Mouse (Mus musculus) adrenal gland, postnatal 14 days (tissue): ENCODE results near the gene Ror1. TPM values are rescaled to one million over a fixed set of nuclear protein-coding genes. Genes with fewer than 3 reads are reported as not detected.
A peak's percentile ranks its signal among the peaks of the same experiment; 100 is the strongest.

Experiments
- DNase-seq: peaks from one replicate; pipeline ENCODE4 v3.0.0; 2021; ENCODE audit warnings: mixed read lengths
- total RNA-seq: library from RNA; stranded (reverse); gene quantifications from 2 replicates; pipeline ENCODE4 v1.2.3, GENCODE M21; 2021

Gene Ror1
- total RNA-seq, 1 experiment from 2014 or later: 4.6 TPM

DNA sequence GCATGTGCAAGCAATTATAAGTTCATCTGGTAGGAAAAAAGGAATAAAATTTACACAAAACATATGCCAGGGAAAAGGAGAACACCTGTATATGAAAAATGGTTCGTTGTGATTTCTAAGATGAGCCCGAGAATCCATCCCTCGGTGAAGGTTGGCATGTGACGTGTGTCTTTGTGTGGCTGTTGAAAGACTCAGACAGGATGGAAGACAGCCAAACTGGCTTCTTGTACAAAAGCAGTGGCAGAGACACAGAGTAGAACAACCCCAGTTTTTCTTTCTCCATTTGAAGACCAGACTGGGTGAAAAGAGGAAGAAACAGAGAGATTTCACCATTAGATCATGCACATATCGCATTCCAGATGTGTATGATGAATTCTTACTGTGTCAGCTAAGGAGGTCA is 62.8 kb downstream of the Ror1 start:
- DNase-seq: no peak

DNA sequence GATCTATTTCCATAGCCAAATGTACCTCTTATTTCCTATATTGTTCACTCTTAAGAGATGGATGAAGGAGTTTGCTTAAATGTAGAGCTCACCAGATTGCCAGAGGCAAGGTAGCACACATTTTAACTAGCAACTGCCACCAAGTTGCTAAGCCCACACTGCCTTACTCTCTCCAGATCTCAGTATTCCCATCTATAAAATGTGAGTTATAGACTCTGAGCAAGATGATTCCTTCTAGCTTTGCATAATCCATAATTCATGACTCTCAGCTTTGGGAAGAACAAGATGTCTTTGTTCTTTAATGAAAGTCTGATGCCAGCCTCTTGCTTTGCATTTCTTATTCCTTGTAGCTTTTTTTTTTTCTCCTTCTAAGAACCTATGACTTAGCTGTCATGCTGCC is 64.6 kb downstream of the Ror1 start:
- no peak for DNase-seq

DNA sequence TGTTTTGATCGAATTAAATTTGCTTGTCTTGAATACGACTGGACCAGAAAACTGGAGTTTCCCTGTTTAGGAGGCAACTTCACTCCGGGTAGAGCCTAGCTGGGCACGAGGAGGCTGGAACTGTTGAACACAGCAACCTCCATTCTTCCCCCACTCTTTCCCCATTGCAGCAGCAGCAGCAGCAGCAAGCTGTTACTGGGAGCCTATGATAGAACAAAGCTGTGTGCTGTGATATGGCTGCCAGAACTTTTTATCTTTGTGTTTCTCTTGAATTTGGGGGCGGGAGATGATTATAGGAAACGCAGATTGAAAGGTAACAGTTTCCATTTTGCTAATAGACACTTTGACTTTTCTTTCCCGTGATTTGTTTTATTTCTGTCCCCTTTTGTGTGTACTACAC is 70.2 kb downstream of the Ror1 start:
- DNase-seq: no peak

DNA sequence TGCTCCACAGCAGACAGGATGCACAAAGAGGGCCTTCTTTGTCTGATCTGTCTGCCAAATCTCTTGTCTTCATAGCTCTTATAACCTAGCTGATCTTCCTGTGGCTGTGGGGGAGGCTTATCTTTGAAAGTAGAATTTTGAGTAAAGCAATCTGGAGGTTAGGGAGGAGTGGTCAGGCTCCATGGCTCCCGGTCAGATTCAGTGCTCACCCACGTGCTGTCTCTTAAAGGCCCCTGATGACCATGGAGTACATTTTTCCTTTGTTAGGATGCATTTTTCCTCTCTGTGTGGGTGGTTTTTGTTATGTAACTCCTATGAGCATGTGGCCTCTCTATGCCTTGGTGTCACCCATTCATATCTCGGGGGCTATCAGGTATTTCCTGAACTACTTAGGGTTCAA is 71.3 kb downstream of the Ror1 start:
- no peak for DNase-seq

DNA sequence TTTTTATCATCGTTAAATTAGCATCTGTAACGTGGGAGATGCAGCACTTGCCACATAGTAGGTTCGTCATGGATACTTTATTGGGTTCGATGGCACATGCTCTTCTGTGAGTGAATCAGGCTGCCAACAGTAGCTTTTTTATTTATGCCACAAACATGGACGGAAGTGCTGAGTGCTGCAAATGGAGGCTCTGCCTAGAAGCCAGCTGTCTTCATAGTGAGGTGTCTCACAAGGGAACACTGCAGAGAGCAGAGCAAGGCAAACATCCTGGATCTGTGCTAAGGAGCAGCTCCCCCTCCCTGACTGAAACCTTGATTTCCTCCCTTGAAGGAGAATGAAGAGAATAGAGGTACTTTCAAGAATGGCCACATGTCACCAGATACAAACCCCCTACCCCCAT is 74.1 kb downstream of the Ror1 start:
- no peak for DNase-seq

DNA sequence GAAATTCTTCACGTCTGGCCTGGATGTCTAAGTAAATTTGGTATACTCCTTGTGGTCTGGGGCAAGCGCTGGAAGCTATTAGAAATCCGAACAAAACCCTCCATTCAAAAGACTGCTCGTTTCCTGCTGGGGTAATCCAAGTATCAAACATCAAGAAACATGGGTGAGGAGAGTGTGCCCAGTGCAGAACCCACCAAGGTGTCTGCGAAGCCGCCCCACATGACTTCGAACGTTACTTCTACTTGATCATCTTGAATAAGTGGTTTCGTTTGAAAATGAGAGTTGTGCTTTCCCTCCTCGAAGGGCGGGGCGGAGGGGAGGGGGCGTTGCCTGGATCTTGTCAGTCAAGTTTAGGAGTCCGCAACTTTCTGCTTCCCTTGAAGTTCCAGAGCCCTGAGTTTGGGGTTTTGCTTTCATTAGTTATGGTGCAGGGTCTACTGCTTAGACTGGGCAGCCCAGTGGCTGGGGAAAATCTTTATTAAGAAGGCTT is 74.6 kb downstream of the Ror1 start:
- peak; percentile 41 for DNase-seq

DNA sequence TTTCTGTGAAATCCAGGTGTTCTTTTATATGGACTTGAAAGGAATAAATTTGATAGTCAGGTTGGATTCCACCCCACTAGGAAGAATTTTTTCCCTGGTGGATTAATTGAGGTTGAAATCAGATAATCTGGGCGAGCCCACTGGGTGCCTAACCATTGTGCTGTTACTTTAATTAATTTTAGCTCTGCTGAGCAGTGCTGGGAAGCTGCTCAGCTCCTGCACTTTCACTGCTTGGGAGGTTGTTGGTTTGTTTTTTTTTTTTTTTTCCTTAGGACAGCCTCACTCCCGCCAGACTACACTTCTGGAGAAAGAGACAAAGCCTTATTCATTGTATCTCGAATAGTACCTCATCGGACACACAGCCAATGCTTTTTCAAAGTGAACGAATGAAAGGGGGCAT is 75.2 kb downstream of the Ror1 start:
- DNase-seq: no peak

DNA sequence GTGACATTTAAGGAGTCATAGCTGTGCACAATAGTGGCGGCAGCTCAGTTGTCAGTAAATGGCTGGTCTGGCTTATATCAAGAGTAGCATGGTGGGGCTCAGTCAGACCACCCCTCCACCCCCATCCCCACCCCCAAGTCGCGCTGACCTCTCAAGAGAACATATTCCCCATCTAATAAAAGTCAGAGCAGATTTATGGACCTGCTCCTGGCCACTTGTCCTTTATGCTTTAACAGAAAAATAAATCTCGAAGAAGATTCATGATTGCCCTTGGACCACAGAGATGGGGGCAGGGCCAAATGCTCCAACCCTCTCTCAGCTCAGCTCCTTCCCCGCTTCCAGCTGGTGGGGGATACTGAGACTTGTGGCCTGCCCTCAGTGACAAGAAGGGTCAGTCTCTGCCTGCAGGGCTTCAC is 75.9 kb downstream of the Ror1 start:
- DNase-seq: peak; percentile 69

DNA sequence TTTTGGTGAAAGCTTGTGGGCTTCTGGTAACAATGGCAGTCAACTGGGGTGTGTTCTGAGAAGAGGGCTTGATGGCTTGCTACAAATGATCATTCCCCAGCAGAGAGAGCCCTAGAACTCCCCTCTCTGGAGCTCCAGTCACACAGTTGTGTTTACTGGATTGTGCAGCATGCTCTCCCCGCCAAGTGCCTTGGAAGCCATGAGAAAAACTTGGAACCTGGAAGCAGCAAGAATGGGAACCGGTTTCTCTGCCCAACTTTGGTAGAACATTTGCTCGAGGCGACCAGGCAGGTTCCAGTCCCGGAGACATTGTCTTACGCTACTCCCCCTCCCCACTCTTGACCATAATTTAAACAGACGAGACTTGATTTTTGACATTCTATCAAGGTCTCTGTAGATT is 80.0 kb downstream of the Ror1 start:
- no peak for DNase-seq

DNA sequence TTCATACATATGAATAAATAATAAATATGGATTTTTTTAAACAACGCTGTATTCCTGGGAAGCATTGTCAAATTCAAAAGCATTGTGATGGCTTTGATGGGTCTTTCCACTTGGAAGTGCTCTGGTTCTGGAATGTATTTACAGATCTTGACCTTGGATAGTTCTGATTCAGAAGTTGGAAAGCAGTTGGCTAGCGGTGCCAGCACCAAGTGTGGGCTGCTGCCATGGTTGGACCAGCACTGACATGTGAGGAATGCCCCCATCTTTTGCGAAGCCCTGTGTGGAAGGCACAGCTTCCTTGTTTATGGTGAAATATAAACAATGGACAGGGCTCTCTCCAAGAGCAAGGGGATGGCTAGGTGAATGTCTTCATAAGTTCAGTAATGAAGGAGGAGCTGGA is 82.7 kb downstream of the Ror1 start:
- DNase-seq: peak; percentile 37

DNA sequence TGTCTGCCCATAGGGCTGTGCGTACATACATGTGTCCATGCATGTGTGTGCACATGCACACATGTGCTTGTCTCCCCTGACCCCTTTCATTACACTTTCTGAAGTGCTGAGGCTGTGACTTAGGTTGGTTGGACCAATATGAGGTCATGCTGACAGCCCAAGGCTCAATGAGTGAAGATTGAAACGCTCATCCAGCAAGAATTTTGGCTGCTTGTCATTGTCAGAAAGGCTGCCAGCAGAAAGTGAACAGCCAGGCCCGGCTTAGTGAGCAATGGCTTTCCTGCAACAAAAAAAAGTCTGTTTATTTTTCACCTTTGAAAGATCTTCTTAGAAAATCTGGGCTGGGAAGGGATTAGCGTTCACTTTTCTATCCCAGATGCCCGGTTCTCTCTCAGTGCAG is 86.1 kb downstream of the Ror1 start:
- DNase-seq: peak; percentile 85

DNA sequence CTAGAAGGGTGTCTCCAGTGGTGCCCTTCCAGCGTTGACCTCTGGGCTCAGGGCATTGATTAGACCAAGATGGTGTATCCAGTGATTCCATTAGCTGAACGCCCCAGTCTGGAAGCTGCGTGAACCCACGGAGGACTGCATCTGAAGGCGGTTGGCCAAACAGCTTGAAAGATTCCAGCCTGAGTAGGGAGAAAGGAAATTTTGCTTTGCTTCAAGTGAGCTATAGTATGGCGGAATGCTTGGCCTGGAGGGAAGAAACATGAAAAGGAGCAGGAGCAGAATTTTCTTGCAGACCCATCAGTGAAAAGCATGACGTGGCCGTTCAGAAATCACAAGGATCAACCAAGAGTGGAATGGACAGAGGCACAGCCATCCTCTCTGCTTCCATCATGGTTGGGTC is 91.2 kb downstream of the Ror1 start:
- DNase-seq: no peak

DNA sequence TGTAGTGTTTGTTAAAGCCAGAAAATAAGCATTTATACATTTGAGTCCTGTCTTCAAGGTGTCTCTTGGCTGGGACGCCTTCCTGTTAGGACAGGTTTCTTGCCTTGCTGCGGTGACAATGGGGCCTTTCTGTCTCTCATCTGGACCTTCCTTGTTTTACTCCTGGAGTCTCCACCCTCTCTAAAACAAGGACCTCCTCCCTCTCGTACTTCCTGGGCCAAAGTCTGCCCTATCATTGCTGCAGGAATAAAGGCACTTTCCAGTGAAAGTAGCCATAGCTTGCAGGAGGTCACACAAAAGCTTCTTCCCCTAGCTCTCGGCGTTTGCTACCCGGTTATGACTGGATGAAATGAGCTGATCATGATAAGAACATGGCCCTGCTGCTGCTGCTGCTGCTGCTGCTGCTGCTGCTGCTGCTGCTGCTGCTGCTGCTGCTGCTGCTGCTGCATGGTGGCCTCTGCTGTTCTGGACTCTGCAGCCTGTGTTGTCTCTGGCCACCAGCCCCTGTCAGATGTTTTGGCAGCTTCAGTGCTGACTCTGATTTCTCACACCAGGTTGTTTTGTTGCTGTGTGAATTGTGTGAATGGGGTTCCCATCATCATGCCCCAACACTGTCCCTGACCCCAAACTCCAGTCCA is 92.1 kb downstream of the Ror1 start:
- DNase-seq: no peak

DNA sequence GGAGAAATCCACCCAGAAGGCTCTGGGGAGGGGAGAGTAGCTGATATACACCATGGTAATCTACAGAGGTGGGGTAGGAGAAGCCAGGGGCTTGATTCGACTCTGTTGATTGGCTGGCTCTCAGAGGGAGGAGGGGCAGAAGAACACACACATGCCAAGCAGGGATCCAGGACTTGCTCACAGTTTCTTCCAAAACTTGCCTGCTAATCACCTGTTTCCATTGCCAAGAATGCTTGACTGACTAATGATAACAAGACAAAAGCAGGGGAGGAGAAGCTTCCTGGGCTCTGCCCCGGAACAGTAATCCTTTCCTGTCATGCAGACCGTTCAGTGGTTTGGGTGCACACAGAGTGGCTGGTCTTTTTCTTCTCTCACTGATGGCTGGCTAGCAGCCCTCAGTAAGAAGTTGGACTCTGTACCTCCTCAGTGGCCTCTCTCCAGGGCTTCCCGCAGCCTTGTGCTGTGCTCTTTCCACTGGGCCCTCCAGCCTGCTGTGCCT is 92.7 kb downstream of the Ror1 start:
- peak; percentile 16 for DNase-seq

DNA sequence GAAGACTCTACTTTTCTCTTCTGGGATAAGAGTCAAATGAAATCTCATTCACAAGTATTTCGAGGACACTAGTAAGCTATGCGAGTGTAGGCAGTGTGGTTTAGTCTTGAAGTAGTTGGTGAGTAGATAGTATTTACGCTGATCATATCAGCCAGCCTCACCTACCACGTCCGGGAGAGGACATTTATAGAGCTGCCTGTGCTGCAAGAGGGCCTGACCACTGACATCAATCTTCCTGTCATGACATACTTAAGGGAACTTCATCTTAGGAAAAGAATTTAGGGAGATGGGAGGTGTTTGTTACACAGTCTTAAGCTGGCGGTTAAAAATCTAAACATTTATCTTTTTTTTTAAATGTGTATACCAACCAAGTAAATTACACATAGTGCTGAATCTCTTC is 95.9 kb downstream of the Ror1 start:
- no peak for DNase-seq

DNA sequence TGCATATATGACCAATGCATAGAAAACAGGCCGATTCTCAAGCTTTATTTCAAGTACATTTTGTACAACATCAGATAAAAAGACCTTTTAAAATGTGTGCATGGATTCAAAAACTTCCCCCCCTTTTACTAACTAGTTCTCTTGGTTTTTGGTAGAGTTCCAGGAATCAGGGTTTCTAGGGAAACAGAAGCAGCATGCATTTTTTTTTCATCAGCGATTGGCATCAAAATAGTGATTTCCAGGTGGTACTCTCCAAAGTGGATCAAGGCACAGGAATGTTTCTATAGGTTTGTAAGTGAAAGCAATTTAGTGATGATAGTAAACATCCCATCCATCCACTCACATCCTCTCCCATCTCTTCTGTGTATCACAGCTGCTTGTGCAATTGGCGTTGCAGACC is 98.5 kb downstream of the Ror1 start:
- no peak for DNase-seq

DNA sequence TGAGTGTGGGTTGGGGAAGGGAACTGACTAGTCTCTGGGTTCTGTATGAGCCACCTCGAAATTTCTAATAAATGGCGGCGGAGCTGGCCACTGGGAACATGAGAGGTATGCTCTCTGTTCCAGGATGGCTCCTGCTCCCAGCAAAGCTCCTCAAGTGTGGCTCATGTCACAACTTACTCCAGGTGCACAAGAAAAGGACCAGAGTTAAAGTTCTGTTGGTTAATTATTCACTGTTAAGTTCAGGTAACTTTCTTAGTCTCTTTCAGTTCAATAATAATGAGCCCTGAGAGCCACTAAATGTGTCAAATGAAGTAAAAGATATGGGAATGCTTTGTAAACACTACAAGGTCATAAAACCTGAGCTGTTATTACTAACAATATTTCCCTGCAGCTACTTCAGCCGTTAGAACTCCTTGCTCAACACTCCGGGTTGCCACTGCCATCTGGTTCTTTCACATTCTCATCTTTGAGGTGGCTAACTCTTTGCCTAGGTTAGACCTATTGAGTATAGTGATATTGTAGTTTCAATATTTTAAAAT is 100.7 kb downstream of the Ror1 start:
- DNase-seq: no peak

DNA sequence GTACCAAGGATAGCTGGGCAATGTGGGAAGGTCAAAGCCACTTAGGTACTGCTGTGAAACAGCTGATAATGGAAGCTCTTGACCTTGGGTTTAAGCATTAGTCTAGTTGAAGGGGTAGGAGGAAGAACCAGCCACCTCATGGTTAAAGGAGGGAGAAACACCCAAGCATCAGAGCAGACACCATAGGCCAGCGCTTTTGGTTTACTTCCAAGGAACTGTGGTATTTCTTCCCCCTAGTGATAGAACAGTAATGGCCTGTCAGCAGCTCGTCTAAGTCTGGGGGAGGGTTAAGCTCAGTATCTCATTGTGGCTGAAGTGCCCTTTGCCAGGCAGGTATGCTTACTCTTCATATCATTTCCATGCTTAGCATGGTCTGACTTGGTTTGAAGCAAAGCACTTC is 102.7 kb downstream of the Ror1 start:
- no peak for DNase-seq

DNA sequence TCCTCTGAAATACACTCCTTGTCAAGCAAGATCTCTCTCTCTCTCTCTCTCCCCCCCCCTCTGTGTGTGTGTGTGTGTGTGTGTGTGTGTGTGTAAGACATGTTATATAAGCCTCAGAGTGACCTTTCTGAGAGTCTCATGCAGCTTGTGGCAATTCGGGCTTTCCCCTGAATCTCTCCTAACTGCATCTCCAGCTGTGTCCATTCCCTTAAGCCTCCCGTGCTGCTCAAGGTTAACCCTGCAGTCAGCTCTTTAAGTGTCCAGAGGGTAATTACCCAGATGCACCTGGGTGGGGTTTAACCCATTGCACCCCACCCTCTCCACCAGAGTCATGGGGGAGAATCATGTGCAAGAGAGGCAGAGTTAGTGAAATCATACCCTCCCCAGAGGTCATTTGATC is 105.7 kb downstream of the Ror1 start:
- no peak for DNase-seq

DNA sequence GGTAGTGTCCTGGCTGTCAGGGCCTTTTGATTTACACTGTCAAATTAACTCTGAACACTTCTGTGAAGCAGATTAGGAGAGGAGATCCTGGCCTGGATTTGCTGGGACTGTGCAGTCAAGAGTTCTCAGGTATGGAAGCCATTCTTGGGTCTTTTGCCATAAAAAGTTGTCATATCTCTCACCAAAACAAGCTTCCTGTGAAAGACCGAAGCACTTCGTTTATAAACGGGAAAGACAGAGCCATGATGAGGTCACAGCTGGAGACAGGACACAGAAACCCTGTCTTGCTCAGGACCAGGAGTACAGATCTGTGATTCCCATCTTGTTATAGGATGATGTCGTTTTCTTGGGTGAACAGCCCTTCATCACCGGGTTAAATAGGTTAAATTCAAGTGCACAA is 107.5 kb downstream of the Ror1 start:
- DNase-seq: no peak

DNA sequence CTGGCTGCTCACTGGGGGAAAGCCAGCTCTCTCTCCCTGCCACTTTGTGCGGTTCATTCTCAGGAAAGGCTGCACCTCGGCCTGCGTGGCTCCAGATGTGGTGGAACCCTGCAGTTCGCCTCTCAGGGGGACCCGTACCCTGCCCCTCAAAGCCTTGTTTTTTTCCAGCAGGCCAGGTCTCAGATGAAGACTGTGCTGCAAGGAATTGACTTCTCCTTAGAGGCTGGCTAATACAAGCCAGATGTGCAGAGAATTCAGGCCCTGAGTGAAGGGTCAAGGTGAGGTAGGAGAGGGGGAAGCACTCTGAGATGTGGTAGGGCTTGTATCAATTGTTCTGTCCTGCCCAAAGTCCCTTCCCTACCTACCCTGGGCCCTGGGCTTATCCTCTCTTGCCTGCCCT is 108.1 kb downstream of the Ror1 start:
- DNase-seq: no peak

DNA sequence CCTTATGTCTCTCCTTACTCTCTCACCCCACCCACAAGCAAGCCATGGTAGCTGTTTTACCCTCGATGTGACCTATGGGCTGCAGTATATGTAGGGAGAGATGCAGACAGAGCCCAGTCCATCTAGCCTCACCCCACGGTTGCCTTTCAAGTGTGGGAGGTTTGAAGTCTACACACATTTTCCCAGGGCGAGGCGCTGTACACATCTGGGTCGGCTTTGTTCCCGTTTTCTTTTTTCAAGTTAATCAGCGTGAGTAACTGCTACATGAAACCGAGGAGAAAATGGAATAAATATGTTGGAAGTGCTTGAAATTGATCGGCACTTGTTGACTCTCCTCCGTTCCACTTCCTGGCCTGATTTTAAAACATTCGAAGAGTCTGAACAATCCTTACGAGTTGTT is 108.8 kb downstream of the Ror1 start:
- no peak for DNase-seq

DNA sequence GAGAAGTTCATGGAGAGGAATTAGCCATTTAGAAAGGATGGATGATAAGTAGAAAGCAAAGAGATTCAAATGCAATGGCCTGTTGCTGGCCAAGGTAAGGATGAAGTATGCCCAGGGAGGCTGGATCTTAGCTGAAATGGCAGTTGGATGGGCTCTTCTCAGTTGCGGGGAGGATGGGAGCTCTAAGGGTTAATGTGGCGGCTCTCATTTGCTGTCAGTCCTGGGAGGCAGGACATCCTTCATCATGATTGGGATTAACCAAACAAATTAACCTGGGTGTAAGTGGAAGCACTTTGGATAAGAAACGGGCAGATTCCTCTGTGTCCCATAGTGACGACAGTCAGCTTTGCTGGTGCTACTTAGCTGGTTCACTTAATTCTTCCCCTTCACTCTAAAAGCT is 112.5 kb downstream of the Ror1 start:
- DNase-seq: no peak

DNA sequence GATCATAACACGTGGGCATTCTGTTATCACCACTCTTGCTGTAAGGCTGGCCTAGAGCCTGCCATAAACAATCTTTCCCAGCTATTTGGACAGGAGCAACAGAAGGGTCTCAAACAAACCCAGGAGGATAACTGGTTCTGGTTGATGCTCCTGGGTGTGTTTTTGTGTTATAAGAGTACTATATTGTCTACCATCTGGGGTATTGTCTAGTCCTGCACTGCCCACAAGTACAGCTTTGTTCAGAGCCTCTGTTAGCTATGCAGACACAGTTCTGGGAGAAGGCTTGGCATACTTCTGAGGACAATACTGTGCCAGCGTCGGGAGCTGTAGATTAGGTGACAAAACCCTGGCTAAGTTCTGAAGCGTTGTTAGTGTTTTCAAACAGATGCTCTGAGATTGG is 113.5 kb downstream of the Ror1 start:
- DNase-seq: no peak

DNA sequence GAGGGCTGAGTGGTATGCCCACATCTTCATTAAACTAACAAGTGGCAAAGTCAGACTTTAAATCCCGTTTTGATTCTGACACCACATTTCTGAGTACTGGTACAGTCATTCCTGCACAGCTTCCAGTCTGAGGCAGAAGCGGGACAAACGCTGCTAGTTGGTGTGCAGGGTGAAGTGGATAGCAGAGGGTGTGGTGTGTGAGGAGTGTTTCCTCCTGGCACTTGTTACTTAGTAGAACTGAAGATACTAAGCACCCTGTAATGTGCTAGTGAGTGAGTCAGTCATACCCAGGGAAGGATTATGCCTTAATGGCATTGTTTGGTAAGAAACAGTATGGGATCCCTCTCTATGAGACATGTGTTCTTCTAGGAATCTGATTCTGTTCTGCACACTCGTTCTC is 115.7 kb downstream of the Ror1 start:
- DNase-seq: no peak
